Mouse (Mus musculus): ENCODE results near the gene Pgm2l1.

DNA sequence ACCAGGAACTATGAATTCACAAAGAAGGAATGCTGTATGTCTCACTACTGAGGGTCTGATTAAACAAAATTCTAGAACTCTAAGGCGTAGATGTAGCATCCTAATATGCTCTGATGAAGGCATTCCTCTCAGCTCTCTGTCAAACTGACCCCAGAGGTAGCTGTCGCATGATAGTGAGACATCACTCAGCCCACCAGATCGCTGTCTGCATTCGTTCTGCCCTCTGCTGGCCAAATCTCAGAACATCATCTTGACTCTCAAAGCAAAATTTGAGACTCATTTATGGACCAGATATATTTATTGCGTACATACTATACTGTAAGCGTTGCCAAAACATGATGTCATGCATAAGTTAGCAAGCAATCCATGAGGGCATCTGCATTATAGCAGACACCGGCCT lies 39.6 kb upstream of the Pgm2l1 start:
- TF ChIP-seq CTCF (IDR thresholded peaks at IDR 0.05; ENCODE audit: extremely low read depth, insufficient read depth, low read length) (peak; percentile 80), POLR2A (IDR thresholded peaks at IDR 0.05; ENCODE audit: extremely low read depth, insufficient read depth, low read length) (no peak)

Data from cortical plate, adult 2 months (tissue).